Mouse (Mus musculus): Measurements from ENCODE around the gene Brsk2. TPM values are rescaled to one million over a fixed set of nuclear protein-coding genes. Genes with fewer than 3 reads are reported as not detected.
A peak's percentile ranks its signal among the peaks of the same experiment; 100 is the strongest.

Brsk2 gene
- total and polyA plus RNA-seq, 2 experiments from 2014 or later: 0.30 TPM; not detected in 1

- H3K9me3 ChIP-seq (replicated peaks; ENCODE audit: control insufficient read depth, low read length): no peaks in the 10 kb centered on the region
- H3K4me3 ChIP-seq (ENCODE audit: low read depth, low read length): no peak overlapping the region
- no peak overlapping the region for H3K27ac ChIP-seq (ENCODE audit: low read depth)
- H3K9ac ChIP-seq (replicated peaks; ENCODE audit: low read depth, low read length): no peak overlapping the region
- DNase-seq (ENCODE audit: low spot score) (peak; percentile 53), ATAC-seq (ENCODE audit: insufficient read depth, low read depth) (peak; percentile 53; the same call in 1 of the 2 replicates)
- TF ChIP-seq CTCF (IDR thresholded peaks at IDR 0.05; ENCODE audit: low read depth): peak; percentile 79
- TF ChIP-seq EP300 (IDR thresholded peaks at IDR 0.05; ENCODE audit: low read depth): no peak
- H3K4me1 ChIP-seq (ENCODE audit: control insufficient read depth, insufficient read depth): peaks cover 3% of the 10 kb centered on the region; the same call in 1 of the 2 replicates
- H3K36me3 ChIP-seq (replicated peaks; ENCODE audit: control insufficient read depth, insufficient read depth, low read length): peaks cover 36% of the 10 kb centered on the region
- no peaks in the 10 kb centered on the region for H3K27me3 ChIP-seq (ENCODE audit: control insufficient read depth, insufficient read depth, low read length)
- WGBS: 16% methylated on average over 1 of the region's 1 CpGs
- no peak overlapping the region for H3K4me2 ChIP-seq (ENCODE audit: low read depth, low read length)
These were observed 67.0 kb downstream of the Brsk2 start for GRCm38 (mm10) chr7:142016562-142016961.

GRCm38 (mm10) chr7:142019699-142020098, 70.1 kb downstream of the Brsk2 start:
- Histone ChIP-seq H3K27me3 (ENCODE audit: control insufficient read depth, insufficient read depth, low read length) (no peaks in the 10 kb centered on the region), H3K9ac (replicated peaks; ENCODE audit: low read depth, low read length) (no peak overlapping the region), H3K4me1 (ENCODE audit: control insufficient read depth, insufficient read depth) (peaks cover 3% of the 10 kb centered on the region; the same call in 1 of the 2 replicates), H3K4me3 (ENCODE audit: low read depth, low read length) (no peak overlapping the region), H3K36me3 (replicated peaks; ENCODE audit: control insufficient read depth, insufficient read depth, low read length) (peaks cover 16% of the 10 kb centered on the region), H3K27ac (ENCODE audit: low read depth) (no peak overlapping the region), H3K4me2 (ENCODE audit: low read depth, low read length) (no peak overlapping the region), H3K9me3 (replicated peaks; ENCODE audit: control insufficient read depth, low read length) (no peaks in the 10 kb centered on the region)
- ATAC-seq (ENCODE audit: insufficient read depth, low read depth): no peak
- peak; percentile 43 for TF ChIP-seq CTCF (IDR thresholded peaks at IDR 0.05; ENCODE audit: low read depth)
- no peak for TF ChIP-seq EP300 (IDR thresholded peaks at IDR 0.05; ENCODE audit: low read depth)
- WGBS: 60% methylated on average over 2 of the region's 2 CpGs
- DNase-seq (ENCODE audit: low spot score): no peak

DNA sequence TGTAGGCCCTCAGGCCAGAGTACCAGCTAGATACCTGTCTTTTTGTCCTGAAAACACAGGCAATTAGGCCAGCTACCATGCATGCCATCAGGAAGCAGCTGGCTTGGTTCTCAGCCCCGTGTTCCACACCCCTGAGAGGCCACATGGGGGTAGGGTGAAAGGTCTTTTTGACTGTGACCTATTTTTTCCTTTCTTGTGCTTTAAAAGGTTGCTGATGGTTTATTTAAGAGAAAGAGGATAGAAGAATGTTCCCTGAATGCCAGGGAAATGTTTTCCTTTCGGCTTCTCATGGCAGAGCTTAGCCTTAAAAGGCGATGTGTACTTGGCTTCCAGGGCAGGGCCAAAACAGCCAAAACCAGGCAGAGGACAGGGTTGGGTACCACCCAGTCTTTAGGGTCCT, 71.3 kb downstream of the Brsk2 start:
- peak overlapping the region; percentile 35; the same call in 1 of the 2 replicates for H3K27ac ChIP-seq (ENCODE audit: low read depth)

DNA sequence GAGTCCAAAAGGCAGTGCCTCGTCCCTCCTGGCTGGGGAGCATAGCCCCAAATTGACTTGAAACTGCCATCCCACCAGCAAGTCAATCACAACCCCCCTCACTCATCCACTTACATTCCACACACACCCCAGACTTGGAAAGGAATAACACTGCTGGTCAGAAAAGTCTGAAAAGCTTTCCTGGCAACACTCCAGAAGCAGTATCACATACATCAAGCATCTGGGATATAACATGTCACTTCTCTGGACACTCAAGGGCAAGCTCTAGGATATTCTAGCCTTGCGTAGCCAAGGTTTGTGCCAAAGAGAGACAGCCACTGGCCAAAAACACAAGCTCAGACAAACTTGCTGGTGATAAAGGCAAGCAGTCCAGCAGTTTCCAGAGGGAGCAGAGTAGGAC, 75.6 kb downstream of the Brsk2 start:
- no peaks in the 10 kb centered on the region for H3K36me3 ChIP-seq (replicated peaks; ENCODE audit: control insufficient read depth, insufficient read depth, low read length)
- ATAC-seq (ENCODE audit: insufficient read depth, low read depth) (peak; percentile 51; the same call in 1 of the 2 replicates), DNase-seq (ENCODE audit: low spot score) (peak; percentile 51)
- H3K27me3 ChIP-seq (ENCODE audit: control insufficient read depth, insufficient read depth, low read length): no peaks in the 10 kb centered on the region
- H3K4me3 ChIP-seq (ENCODE audit: low read depth, low read length): no peak overlapping the region
- H3K9me3 ChIP-seq (replicated peaks; ENCODE audit: control insufficient read depth, low read length): no peaks in the 10 kb centered on the region
- H3K9ac ChIP-seq (replicated peaks; ENCODE audit: low read depth, low read length): no peak overlapping the region
- H3K4me1 ChIP-seq (ENCODE audit: control insufficient read depth, insufficient read depth): peaks cover 12% of the 10 kb centered on the region
- no peak overlapping the region for H3K4me2 ChIP-seq (ENCODE audit: low read depth, low read length)
- 34% methylated on average over 2 of the region's 2 CpGs for WGBS
- peak overlapping the region; percentile 47; the same call in 1 of the 2 replicates for H3K27ac ChIP-seq (ENCODE audit: low read depth)
- TF ChIP-seq EP300 (IDR thresholded peaks at IDR 0.05; ENCODE audit: low read depth) (no peak), CTCF (IDR thresholded peaks at IDR 0.05; ENCODE audit: low read depth) (no peak)

More for the DNA sequence above, 71.3 kb downstream of the Brsk2 start:
- H3K36me3 ChIP-seq (replicated peaks; ENCODE audit: control insufficient read depth, insufficient read depth, low read length): peaks cover 6% of the 10 kb centered on the region; the same call in 1 of the 2 replicates
- no peak for TF ChIP-seq CTCF (IDR thresholded peaks at IDR 0.05; ENCODE audit: low read depth)
- TF ChIP-seq EP300 (IDR thresholded peaks at IDR 0.05; ENCODE audit: low read depth): no peak
- no peak overlapping the region for H3K4me3 ChIP-seq (ENCODE audit: low read depth, low read length)
- H3K27me3 ChIP-seq (ENCODE audit: control insufficient read depth, insufficient read depth, low read length): no peaks in the 10 kb centered on the region
- WGBS: 51% methylated on average over 3 of the region's 3 CpGs
- H3K4me1 ChIP-seq (ENCODE audit: control insufficient read depth, insufficient read depth): peaks cover 12% of the 10 kb centered on the region
- DNase-seq (ENCODE audit: low spot score) (no peak), ATAC-seq (ENCODE audit: insufficient read depth, low read depth) (no peak)
- no peak overlapping the region for H3K4me2 ChIP-seq (ENCODE audit: low read depth, low read length)
- H3K9ac ChIP-seq (replicated peaks; ENCODE audit: low read depth, low read length): no peak overlapping the region
- no peaks in the 10 kb centered on the region for H3K9me3 ChIP-seq (replicated peaks; ENCODE audit: control insufficient read depth, low read length)

DNA sequence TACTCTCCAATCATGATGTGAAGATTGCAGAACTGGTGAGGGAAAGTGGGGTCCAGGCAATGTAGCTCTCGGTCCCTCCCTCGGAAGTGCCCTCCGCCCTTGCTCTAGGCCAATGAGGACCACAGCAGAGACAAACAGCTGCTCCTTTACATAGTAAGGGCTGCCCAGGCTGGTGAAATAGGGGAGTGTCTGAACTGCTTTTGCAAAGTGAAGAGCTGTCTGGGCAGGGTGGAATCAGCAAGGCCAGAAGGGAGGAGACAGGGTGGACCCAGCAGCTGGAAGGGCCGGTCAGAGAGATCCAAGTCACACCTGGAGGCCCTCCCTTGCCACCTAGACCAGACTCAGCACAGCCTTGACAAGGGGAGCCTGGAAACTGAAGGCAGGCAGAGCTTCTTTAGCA, 76.4 kb downstream of the Brsk2 start:
- Histone ChIP-seq H3K9me3 (replicated peaks; ENCODE audit: control insufficient read depth, low read length) (no peaks in the 10 kb centered on the region), H3K9ac (replicated peaks; ENCODE audit: low read depth, low read length) (no peak overlapping the region), H3K27me3 (ENCODE audit: control insufficient read depth, insufficient read depth, low read length) (no peaks in the 10 kb centered on the region), H3K27ac (ENCODE audit: low read depth) (peak overlapping the region; percentile 47; the same call in 1 of the 2 replicates), H3K36me3 (replicated peaks; ENCODE audit: control insufficient read depth, insufficient read depth, low read length) (no peaks in the 10 kb centered on the region), H3K4me2 (ENCODE audit: low read depth, low read length) (no peak overlapping the region), H3K4me1 (ENCODE audit: control insufficient read depth, insufficient read depth) (peaks cover 12% of the 10 kb centered on the region), H3K4me3 (ENCODE audit: low read depth, low read length) (no peak overlapping the region)
- DNase-seq (ENCODE audit: low spot score): no peak
- TF ChIP-seq EP300 (IDR thresholded peaks at IDR 0.05; ENCODE audit: low read depth) (no peak), CTCF (IDR thresholded peaks at IDR 0.05; ENCODE audit: low read depth) (no peak)
- peak; percentile 47; the same call in 1 of the 2 replicates for ATAC-seq (ENCODE audit: insufficient read depth, low read depth)
- 62% methylated on average over 4 of the region's 4 CpGs for WGBS

DNA sequence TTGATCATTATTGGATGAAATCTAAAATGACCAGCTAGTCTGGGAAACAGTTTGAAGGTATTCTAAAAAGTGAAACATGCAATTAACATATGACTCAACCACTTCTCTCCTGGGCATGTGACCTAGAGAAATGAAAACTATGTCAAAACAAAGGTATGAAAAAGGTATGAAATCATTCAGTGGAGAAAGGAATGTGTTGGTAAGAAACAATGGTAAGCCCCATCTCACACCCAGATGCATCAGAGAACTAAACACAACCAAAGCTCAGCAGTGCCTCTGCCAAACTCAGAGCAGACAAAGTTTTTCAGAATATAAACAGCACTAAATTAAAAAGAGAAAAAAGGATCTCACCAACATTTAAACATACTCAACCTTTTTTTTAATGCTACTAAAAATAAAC, 80.5 kb downstream of the Brsk2 start:
- no peaks in the 10 kb centered on the region for H3K27me3 ChIP-seq (ENCODE audit: control insufficient read depth, insufficient read depth, low read length)
- no peaks in the 10 kb centered on the region for H3K36me3 ChIP-seq (replicated peaks; ENCODE audit: control insufficient read depth, insufficient read depth, low read length)
- no peak overlapping the region for H3K9ac ChIP-seq (replicated peaks; ENCODE audit: low read depth, low read length)
- no peak for TF ChIP-seq CTCF (IDR thresholded peaks at IDR 0.05; ENCODE audit: low read depth)
- ATAC-seq (ENCODE audit: insufficient read depth, low read depth) (no peak), DNase-seq (ENCODE audit: low spot score) (no peak)
- no peak overlapping the region for H3K4me3 ChIP-seq (ENCODE audit: low read depth, low read length)
- no peak overlapping the region for H3K27ac ChIP-seq (ENCODE audit: low read depth)
- peaks cover 22% of the 10 kb centered on the region for H3K4me1 ChIP-seq (ENCODE audit: control insufficient read depth, insufficient read depth)
- H3K4me2 ChIP-seq (ENCODE audit: low read depth, low read length): no peak overlapping the region
- H3K9me3 ChIP-seq (replicated peaks; ENCODE audit: control insufficient read depth, low read length): no peaks in the 10 kb centered on the region
